Mouse (Mus musculus): Measurements from ENCODE around the gene Atp8a2.
A peak's percentile ranks its signal among the peaks of the same experiment; 100 is the strongest.

GRCm38 (mm10) chr14:59876525-59876924 is 320.5 kb downstream of the Atp8a2 start:
- peak; percentile 15; the same call in 1 of the 2 replicates for TF ChIP-seq CTCF (IDR thresholded peaks at IDR 0.05; ENCODE audit: borderline replicate concordance, extremely low read depth, insufficient read depth, insufficient read length)
- no peak for TF ChIP-seq POLR2A (IDR thresholded peaks at IDR 0.05; ENCODE audit: borderline replicate concordance, extremely low read depth, insufficient read depth, insufficient read length, poor library complexity, severe bottlenecking)
